Mouse (Mus musculus) embryonic fibroblast, embryonic 13.5 days (primary cell): ENCODE measurements at regions not wholly inside any gene's neighbourhood (a gene's known extent, or its start where the extent isn't known, plus 50 kb on each side); places are given as distances from the start of the nearest gene placed in this dataset.

Experiments used
- H3K27ac ChIP-seq: 2 replicates; pipeline ENCODE4 v1.5.1; 2012; ENCODE audit warnings: low read length, control low read depth, inconsistent platforms; ENCODE audit not compliant: insufficient read depth
- H3K4me1 ChIP-seq: 2 replicates; pipeline ENCODE4 v1.6.1; 2011; ENCODE audit warnings: low read length; ENCODE audit not compliant: control insufficient read depth, insufficient read depth
- H3K4me3 ChIP-seq: 2 replicates; pipeline ENCODE4 v1.5.1; 2011; ENCODE audit warnings: mild to moderate bottlenecking, control low read depth, low read length; ENCODE audit not compliant: insufficient read depth
- CTCF ChIP-seq: IDR thresholded peaks from 2 replicates; pipeline ENCODE4 v1.5.1; 2011; ENCODE audit warnings: mild to moderate bottlenecking, control low read depth, low read length, moderate library complexity, borderline replicate concordance; ENCODE audit not compliant: insufficient read depth
- POLR2A ChIP-seq: IDR thresholded peaks from 2 replicates; pipeline ENCODE4 v1.6.1; 2011; ENCODE audit warnings: low read depth, mild to moderate bottlenecking, control low read depth, low read length, moderate library complexity

DNA sequence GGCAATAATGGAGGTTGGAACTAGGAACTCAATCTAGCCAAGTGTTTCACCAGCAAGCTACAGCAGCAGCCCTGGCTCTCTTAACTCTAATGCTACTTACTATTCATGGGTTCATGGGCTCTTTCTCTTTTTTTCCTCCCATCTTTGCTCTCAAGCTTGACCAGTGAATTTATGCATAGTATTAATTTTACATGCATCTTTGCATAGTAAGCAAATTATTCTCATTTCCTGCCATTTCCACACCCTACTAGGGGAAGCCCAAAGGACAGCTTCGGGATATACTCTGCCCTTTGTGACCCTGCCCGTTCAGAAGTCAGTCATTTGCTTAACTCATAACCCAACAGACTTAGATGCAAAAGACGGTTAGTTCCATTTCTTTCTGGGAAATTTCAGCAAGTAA is 153.2 kb downstream of the Qrsl1 start:
- TF ChIP-seq CTCF (no peak), POLR2A (no peak)
- Histone ChIP-seq H3K4me3 (no peak overlapping the region), H3K4me1 (no peaks in the 10 kb centered on the region), H3K27ac (no peak overlapping the region)

DNA sequence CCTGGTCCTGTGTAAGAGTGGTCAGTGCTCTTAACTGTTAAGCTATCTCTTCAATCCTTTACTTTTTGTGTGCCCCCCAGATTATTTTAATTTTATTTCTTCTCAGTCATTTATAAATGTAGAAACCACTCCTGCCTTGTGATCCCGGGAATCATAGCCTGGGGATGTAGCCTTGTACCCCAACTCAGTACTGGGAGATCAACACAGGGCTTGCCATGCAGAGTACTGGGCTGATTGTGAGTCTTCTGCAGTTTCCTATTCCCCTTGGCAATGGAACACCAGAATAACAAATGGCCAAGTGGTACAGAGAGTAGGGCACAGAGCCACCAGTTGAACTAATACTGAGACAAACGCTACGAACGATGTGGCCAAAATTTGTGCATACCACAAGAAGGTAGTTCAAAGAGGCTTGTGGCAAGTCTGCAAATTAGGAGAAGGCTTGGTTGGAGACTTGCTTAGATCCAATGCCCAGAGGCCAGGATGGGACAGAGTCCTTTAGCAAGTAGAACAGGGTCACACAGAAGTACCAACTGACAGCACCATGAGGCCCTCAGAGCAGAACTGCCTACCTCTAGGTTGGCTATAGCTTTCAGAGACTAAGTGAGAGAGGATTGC is 151.9 kb downstream of the Qrsl1 start:
- H3K27ac ChIP-seq = no peak overlapping the region
- no peak for TF ChIP-seq CTCF
- TF ChIP-seq POLR2A = no peak
- H3K4me3 ChIP-seq = no peak overlapping the region
- H3K4me1 ChIP-seq = no peaks in the 10 kb centered on the region

DNA sequence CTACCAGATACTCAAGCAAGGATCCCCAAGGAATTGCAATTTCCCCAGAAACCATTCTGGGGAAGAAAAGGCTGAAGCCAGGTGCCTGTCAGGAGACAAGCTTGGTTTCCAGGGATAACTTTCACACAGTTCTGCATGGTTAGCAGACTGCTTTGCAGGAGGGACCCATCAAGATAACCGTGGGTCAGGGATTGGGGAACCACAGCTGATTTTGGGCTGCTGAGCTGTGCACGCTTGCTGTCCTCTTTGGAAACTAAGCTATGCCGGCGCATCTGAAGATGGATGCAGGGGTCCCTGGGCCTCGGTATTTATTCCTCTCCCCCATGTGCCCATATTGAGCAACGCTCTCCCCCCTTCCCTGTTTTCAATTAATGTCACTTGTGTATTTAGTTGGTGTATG is 151.1 kb downstream of the Qrsl1 start:
- Histone ChIP-seq H3K4me3 (no peak overlapping the region), H3K27ac (no peak overlapping the region), H3K4me1 (no peaks in the 10 kb centered on the region)
- TF ChIP-seq POLR2A = no peak
- TF ChIP-seq CTCF = no peak

DNA sequence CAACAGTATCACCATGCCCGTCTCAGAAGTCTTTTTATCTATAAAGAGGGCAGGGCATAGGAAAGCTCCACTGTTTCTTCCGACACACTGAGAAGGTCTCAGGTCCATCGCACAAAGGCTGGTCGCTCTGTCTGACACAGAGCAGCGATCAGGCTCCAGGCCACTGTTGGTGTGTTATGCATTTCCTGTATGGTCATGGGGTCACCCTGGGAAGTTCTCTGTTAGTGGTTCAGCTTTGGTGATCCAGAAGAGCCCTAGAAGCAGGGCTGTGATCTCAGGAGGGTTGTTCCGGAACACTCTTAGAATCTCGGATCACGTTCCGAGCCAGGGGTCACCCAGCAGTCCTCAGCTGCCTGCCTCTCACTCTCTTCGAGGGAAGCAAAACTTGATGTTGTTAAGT is 150.7 kb downstream of the Qrsl1 start:
- Histone ChIP-seq H3K4me3 (no peak overlapping the region), H3K27ac (no peak overlapping the region), H3K4me1 (no peaks in the 10 kb centered on the region)
- no peak for TF ChIP-seq POLR2A
- TF ChIP-seq CTCF = no peak

DNA sequence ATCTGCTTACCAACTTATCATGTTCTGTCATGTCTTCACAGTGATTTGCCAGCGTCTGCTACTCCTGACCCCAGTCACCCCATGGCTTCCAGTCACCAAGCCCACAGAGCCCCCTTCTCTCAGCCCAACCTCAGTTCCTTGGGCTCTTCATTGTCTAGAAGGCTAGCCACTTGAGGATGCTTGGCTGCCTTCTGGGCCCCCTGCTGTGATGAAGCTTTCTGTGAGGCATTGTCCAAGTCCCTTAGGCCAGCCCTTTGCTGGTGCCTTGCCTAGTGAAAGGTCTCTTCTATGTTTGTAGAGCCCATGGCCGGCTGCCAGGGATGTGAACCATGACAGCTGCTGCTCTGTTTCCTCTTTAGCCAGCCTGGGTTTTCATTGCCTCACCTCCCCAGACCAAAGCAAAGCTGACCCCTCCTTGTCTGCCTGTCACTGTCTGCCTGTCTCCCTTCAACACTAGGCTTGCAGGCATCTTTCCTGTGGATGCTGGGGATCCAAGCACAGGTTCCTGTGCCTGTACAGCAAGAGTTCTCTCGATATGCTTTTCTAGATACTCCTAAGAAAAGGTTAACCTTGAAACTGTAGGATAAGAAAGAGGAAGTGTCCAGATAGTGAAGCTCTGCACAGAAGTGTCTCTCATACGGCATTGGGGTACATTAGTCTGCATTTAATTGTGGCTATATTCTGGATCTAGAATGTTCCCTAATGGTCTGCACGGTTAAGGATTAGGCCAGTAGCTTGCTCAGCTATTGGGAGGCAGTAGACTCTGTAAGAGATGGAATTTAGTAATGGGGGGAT is 149.5 kb downstream of the Qrsl1 start:
- no peaks in the 10 kb centered on the region for H3K4me1 ChIP-seq
- no peak overlapping the region for H3K4me3 ChIP-seq

DNA sequence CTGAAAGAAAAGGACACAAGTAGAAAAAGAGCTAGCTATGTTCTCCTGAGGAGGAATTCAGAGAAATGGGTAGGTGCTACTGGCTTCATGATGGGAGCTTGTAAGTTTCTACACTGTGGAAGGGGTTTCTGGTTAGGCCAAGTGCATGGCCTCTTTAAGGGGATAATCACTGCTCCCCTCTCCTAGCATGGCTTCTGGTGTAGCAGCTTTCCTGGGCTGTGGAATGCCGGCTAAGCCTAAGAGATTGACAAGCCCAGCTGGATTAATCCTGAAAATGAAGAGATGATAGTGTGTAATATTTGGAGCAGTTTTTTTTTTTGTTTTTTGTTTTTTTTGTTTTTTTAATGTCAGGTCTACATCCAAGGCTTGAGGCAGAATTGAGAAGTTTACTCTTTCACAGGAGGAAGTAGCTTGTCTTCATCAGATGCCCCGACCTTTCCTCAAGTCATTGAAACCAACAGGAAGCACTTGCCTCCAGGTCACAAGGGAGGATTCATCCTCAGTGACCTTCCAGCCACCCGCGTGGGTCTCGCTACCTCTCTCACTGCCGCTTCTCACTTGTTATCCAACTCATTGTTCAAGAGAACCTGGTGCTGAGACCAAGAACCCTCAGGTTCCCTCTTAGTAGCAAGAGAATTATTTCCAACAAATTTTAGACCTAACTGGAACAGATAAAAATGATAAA is 144.5 kb downstream of the Qrsl1 start:
- no peaks in the 10 kb centered on the region for H3K4me1 ChIP-seq
- no peak overlapping the region for H3K4me3 ChIP-seq
- H3K27ac ChIP-seq = no peak overlapping the region
- TF ChIP-seq CTCF (no peak), POLR2A (no peak)

More for the DNA sequence above, 149.5 kb downstream of the Qrsl1 start:
- no peak overlapping the region for H3K27ac ChIP-seq
- TF ChIP-seq CTCF (no peak), POLR2A (no peak)

DNA sequence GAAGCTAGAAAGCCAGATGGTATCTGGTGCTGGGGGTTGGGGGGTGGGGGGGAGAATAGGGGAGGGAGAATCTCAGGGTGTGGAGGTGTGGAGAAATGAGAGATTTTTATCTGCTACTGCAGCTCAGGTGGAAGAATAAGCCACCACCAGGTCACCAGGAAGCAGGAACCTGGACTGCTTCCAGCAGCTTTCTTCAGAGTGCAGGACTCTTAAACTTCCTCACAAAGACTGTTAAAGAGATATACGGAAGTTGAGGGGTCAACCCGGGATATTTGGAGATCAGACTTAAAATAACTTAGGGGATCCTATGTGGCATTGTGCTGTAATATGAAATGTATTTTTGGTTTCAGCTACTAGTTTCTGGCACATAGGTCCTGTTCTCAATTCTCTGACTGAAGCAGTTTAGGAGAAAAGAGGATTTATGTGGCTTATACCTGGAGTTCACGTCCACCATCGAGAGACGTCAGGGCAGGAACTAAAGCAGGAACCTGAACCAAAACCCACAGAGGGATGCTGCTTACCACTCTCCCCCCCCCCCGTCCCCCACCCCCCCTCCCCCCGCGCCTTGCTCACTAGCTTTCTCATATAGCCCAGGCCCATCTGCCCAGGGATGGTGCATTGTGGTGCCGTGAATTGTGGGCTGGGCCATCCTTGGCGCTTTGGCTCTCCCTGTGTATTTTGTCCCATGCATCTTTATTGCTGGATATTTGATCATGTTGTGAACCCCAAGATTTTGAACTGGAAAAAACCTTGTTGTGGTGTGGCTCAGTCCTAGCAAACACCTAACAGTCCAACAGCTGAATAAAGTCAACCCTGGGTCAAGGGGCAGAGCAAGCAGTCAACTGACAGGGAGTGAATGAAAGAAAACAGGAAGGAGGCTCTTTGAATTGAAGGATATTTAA is 143.2 kb downstream of the Qrsl1 start:
- Histone ChIP-seq H3K4me3 (no peak overlapping the region), H3K27ac (no peak overlapping the region), H3K4me1 (no peaks in the 10 kb centered on the region)
- TF ChIP-seq CTCF (no peak), POLR2A (no peak)

DNA sequence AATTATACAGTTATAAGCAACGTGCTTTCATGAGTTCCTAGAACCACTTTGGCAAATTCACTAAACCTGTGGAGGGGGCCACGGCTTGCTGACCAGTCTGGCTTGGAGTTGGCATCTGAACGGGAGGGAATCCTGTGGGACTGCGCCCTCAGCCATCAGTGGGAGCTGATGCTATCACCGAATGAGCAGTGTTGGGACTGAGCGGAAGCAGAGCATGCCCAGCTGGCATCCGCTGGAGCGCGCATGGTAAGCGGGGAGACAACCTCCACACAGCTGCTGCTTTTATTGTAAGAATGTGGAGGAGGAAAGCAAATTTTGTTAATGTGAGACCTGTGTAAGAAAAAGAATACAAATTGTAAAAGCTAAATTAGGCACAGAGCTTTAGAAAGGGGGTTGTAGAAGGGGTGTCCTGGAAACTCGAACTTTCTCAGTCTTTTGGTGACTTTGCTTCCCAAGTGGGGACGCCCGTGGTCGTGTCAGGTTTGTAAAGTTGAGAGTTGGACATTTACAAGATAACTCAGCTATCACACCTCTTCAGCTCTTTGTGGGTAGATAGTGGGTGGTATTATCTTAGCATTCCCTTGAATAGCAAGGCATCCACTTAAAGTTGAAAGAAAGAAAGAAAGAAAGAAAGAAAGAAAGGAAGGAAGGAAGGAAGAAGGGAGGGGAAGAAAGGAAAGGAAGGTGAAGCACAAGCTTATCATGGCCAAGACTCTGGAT is 142.2 kb downstream of the Qrsl1 start:
- Histone ChIP-seq H3K4me3 (no peak overlapping the region), H3K27ac (no peak overlapping the region), H3K4me1 (no peaks in the 10 kb centered on the region)
- no peak for TF ChIP-seq CTCF
- no peak for TF ChIP-seq POLR2A

DNA sequence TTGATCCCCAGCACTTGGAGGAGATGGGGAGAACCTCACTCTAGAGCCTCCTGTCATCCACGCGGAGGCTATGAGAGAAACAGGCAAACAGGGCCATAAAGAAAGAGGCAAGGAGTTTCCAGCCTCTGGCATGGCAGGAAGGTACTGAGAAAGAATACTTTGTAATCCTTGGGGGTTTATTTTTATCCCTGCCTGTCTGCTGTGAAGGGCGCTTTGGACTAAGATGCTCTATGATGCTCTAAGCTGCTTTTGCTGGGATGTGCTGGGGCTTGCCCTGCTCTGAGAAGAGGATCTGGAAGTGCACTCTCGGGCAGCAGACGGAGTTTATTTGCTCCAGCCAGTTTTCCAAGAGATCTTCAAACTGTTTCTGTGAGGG is 141.7 kb downstream of the Qrsl1 start:
- Histone ChIP-seq H3K4me3 (no peak overlapping the region), H3K27ac (no peak overlapping the region), H3K4me1 (no peaks in the 10 kb centered on the region)
- no peak for TF ChIP-seq POLR2A
- no peak for TF ChIP-seq CTCF
